Mouse (Mus musculus): ENCODE data around the gene Scaf4.
A peak's percentile ranks its signal among the peaks of the same experiment; 100 is the strongest.
"Not testable (repeated sequence)": the region's sequence is repeated elsewhere in the genome, so short reads cannot be mapped to it uniquely, and the experiment has no call there.

Gene Scaf4

GRCm38 (mm10) chr16:90290962-90291361 lies 6.7 kb upstream of the Scaf4 start:
- DNase-seq = no peak

- peak in 1 of 2 experiments; percentile 10 for DNase-seq
Observed at GRCm38 (mm10) chr16:90284916-90285315, 613 bp upstream of the Scaf4 start.

- peak; percentile 22 to 23 for DNase-seq
Observed at GRCm38 (mm10) chr16:90283266-90283904, 918 bp downstream of the Scaf4 start.

GRCm38 (mm10) chr16:90282620-90283265 lies 1.6 kb downstream of the Scaf4 start:
- DNase-seq = no peak

DNA sequence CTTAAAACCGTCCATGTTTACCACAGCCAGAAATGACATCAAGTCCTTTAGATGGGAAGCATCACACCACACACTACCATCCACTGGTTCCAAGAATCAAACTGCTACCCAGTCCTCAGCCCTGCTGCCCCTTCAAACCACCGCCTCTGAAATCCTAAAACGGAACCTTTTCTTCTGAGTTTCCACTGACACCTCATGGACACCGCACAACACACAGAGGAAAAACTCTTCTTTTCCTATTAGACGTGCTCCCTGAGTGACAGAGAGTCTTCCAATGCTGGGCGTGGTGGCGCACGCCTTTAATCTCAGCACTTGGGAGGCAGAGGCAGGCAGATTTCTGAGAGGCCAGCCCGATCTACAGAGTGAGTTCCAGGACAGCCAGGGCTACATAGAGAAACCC lies 2.9 kb downstream of the Scaf4 start:
- DNase-seq = no peak

GRCm38 (mm10) chr16:90280989-90281388 lies 3.3 kb downstream of the Scaf4 start:
- no peak for DNase-seq

GRCm38 (mm10) chr16:90280515-90280914 lies 3.8 kb downstream of the Scaf4 start:
- DNase-seq = no peak

DNA sequence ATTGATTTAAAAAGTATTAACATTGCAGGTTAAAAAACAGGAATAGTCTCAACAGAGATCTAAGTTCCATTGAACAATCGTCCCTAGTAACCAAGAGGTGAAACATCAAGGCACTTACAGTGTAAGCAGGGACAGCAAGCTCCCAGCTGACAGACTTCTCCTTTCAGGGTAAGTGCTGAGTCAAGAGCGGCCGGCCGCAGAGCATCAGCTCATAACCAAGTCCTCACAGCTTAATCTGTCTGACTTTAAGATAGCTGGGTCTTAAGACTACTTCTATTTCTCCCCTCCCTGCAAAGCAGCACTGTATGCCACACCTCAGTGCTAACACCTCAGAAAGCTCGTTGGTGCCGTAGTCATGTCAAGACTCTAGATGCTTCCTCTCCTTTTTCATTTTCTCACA lies 5.2 kb downstream of the Scaf4 start:
- no peak for DNase-seq

DNA sequence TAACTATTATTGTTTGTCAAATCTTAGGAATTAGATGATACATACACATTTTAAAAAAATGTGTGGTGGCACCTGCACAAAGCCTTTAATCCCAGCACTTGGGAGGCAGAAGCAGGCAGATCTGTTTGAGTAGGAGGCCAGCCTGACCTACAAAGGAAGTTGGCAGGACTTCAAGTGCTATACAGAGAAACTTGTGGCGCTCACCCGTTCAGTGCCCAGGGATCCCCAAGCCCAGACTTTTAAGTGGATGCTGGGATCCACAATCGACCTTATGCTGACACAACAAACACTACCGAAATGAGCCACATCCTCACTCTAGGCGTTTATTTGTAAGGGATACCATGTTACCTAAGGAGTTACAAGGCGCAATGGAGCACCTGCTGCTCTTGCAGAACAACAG lies 8.8 kb downstream of the Scaf4 start:
- no peak for DNase-seq

GRCm38 (mm10) chr16:90266581-90266980 lies 17.7 kb downstream of the Scaf4 start:
- no peak for DNase-seq

DNA sequence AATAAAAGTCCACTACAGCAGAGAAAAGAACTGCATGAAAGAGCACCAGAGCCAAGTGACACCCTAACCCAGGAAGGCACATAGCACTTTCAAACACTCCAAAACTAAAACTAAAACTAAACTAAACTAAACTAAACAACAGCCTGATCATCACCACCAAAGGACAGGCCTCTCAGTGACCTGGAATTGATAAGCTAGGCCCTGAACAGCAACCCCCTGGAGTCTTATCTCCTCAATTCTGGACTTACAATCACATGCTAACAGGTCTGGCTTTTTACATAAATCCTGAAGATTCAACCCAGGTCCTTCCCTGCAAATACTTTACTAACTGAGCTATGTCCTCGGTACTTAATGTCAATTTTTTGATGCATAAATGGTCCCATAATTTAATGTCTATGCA lies 19.2 kb downstream of the Scaf4 start:
- DNase-seq = no peak

DNA sequence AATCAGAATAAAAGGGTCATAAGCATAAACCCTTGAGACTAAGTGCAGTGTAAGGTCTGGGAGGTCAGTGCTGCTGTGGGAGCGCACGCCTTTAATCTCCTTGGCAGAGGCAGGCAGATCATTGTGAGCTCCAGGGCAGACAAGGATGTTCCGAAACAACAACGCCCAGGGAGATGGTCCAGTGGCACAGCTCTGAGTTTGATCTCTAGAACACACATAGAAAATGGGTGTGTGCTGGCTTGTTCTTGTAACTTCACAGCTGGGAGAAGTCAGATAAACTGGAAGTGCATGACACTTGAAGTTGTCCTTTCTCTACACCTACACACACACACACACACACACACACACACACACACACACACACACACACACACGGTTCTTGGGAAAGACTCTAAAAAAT lies 20.3 kb downstream of the Scaf4 start:
- DNase-seq = no peak

- DNase-seq = no peak
Observed at GRCm38 (mm10) chr16:90261791-90262190, 22.5 kb downstream of the Scaf4 start.

- no peak for DNase-seq
Observed at GRCm38 (mm10) chr16:90260097-90260496, 24.2 kb downstream of the Scaf4 start.

GRCm38 (mm10) chr16:90259623-90260022 lies 24.7 kb downstream of the Scaf4 start:
- DNase-seq = no peak

- DNase-seq = no peak
Observed at GRCm38 (mm10) chr16:90258950-90259349, 25.4 kb downstream of the Scaf4 start.

DNA sequence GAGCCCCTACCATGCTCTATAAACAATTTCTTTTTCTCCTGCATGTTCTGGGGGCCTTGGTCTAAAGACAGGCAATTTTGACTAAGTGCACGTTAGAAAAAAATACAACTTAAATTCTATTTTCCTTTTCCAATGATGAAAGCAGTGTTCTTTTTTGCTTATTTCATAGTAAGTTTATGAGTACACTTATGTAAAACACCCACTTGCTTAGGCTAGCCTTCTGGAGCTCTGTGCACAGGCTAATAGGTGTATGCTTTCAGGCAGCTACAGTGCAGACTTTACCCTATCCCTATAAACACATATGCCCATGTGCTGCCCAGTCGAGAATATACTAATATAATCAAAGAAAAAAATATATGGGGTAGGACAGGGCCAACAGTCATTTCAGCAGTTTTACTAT lies 31.8 kb downstream of the Scaf4 start:
- DNase-seq = no peak

DNA sequence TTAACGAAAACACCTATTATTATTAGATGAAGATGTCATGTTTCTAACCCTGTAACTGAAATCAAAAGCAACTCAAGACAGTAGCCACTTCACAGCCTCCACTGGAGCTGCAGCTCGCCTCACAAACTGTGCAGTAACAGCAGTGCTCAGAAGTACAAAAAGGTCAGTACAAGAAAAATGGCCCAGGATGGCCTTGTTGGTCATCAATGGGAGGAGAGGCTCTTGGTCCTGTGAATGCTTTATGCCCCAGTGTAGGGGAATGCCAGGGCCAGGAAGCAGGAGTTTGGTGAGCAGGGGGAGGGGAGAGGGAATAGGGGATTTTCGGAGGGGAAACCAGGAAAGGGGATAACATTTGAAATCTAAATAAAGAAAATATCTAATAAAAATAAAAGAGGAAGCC lies 33.0 kb downstream of the Scaf4 start:
- not testable (repeated sequence) for DNase-seq

DNA sequence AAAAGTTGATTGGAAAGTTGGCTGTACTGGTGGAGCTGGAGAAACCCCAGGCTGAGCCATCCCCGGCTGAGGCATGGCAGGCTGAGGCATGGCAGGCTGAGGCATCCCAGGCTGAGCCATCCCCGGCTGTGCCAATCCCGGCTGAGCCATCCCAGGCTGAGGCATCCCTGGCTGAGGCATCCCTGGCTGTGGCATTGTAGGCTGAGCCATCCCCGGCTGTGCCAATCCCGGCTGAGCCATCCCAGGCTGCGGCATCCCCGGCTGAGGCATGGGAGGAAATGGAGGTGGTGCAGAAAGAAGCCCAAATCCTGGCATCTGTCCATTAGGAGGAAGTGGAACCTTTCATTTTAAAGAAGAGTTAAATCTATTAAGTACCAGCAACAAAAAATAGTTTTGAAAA lies 34.2 kb downstream of the Scaf4 start:
- DNase-seq = no peak

DNA sequence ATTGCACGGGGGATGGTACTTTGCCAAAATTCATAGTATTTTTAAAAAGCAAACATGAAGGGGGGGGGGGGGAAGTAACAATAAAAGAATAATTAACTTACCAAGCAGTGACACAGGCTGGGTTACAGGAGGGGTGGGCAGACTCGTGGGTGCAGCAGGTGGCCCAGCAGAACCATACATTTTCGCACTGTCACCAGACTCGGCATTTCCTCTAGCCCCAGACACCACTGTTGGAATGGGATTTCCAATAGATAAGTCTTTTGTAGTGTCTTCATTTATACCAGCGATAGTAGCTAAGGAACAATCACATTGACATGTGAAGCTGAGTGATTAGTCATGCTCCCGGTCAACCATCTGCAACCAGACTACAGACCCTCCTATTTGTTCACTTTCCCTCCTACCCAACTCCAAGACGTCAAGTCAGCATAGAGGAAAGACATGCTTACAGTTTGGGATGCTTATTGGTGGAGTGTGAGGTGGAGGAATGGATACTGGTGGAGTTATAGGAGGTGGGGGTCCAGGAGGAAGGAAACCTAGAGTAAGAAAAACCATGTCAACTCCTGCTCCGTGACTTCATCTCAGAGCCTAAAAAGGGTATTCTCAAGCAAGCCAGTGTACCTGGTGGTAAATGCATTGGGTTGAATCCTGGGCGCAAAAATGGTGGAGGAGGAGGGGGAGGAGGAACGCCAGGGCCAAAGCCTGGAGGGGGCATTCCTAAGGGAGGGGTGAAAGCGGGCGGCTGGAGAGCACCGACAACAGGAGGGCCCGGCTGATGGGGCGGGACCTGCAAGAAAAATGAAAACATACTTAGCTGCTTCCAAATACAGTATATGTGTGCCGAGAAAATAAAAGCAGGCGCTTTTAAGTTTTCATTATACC lies 41.6 kb downstream of the Scaf4 start:
- no peak for DNase-seq

- no peak for DNase-seq
Observed at GRCm38 (mm10) chr16:90241875-90242274, 42.4 kb downstream of the Scaf4 start.

- no peak for DNase-seq
Observed at GRCm38 (mm10) chr16:90239128-90239746, 45.1 kb downstream of the Scaf4 start.

DNA sequence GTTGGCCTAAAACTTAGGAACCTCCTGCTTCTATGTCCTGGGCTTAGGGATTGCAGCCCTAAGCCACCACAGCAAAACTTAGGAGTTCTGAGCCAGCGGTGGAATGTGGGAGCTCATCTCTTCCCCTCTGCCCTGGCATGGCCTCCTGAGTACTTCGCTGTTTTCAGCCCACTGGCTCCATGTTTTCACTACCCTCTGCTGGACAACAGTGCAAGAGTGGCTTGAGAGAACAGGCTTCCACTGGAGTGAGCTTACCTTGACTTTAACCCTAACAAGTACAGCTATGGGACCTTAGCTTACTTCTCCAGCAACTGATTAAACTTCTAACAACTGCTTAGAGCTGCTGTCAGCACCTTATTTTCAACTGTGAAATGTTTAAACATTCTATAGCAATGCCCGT lies 49.1 kb downstream of the Scaf4 start:
- no peak for DNase-seq

Measured in thymus, adult 18-20 months (tissue).